Mouse (Mus musculus): ENCODE measurements at regions not wholly inside any gene's neighbourhood (a gene's known extent, or its start where the extent isn't known, plus 50 kb on each side); places are given as distances from the start of the nearest gene placed in this dataset.

GRCm38 (mm10) chr14:24631994-24632393 is 145.1 kb downstream of the Rps24 start:
- no peak for DNase-seq (ENCODE audit: low read depth, low spot score)

GRCm38 (mm10) chr14:24641853-24642252 is 154.9 kb downstream of the Rps24 start:
- no peak for DNase-seq (ENCODE audit: low read depth, low spot score)

- DNase-seq (ENCODE audit: low read depth, low spot score): no peak
These were observed 157.3 kb downstream of the Rps24 start for GRCm38 (mm10) chr14:24644117-24644808.

- no peak for DNase-seq (ENCODE audit: low read depth, low spot score)
These were observed 159.4 kb downstream of the Rps24 start for GRCm38 (mm10) chr14:24646239-24646848.

- DNase-seq (ENCODE audit: low read depth, low spot score): no peak
These were observed 160.8 kb downstream of the Rps24 start for GRCm38 (mm10) chr14:24647722-24648121.

DNA sequence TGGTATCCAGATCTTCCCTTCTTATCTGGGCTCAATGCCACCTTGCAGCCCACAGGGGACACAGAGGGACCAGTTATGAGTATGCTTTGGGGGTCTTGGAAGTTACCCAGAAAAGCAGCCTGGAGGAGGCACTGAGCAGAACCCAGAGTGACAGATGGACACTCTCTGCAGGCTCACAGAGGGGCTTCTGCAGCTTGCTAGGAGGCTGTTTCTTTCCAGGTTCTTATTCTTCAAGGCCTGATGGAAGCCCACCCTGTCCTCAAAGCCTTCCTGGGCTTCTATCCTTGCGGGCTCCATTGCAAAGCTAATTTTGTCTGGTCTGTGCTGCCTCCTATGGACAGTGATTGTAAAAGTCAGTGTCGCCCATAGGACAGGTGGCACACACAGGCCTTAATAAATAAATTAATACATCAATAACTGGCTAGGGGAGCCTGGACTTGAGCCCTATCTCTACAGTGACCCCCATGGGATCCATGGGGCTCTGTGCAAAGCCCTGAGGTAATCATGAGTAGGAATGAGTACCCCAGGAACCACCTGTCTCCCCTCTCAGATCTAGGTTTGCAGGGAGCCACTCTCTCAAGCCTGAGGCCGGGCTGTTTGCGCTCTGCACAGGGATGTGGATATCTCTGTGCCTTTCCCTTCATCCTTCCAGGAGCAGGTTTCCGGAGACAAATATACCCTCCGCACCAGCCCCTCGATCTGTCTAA is 163.4 kb downstream of the Rps24 start:
- DNase-seq (ENCODE audit: low read depth, low spot score): no peak

GRCm38 (mm10) chr14:24650902-24651270 is 164.0 kb downstream of the Rps24 start:
- DNase-seq (ENCODE audit: low read depth, low spot score): no peak

DNA sequence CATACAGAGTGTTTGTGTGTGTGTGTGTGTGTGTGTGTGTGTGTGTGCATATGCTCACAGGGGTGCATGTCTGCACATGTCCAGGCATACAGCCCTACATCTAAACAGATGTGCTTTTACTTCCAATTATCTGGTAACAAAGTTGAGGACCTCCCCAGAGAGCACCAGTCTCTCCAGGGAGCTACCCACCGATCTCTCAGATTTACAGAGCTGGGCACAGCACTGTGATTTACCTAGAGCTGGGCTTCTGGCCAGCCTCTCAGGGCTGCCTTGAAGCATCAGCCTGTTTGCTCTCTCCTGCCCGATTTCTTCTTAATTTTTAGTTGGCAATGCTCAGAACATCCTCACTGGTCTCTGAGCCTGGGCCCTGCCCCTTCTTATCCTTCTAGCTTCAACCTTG is 165.7 kb downstream of the Rps24 start:
- no peak for DNase-seq (ENCODE audit: low read depth, low spot score)

- no peak for DNase-seq (ENCODE audit: low read depth, low spot score)
These were observed 168.7 kb downstream of the Rps24 start for GRCm38 (mm10) chr14:24655580-24655979.

- no peak for DNase-seq (ENCODE audit: low read depth, low spot score)
These were observed 174.9 kb downstream of the Rps24 start for GRCm38 (mm10) chr14:24661797-24662196.

DNA sequence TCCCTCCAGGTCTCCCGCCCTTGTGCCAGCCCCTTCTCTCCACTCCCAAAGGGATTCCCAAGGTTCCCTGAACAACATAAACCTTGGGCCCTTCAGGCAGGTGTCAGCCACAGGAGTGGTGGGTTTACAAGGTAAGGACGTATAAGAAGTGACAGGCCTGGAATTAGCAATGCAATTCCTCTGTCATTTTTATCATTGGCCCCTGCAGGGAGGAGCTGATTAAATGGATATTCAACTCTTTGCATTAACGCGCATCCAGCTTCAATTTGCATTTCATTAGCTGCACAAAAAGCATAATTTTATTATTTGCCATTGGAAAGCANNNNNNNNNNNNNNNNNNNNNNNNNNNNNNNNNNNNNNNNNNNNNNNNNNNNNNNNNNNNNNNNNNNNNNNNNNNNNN is 178.3 kb downstream of the Rps24 start:
- no peak for DNase-seq (ENCODE audit: low read depth, low spot score)

All from retina, postnatal 7 days (tissue).